Mouse (Mus musculus): ENCODE data around the gene Egln1. TPM values are rescaled to one million over a fixed set of nuclear protein-coding genes. Genes with fewer than 3 reads are reported as not detected.

The Egln1 gene
- total RNA-seq, 2 experiments from 2014 or later, result 70.9 to 90.0 TPM

- DNase-seq (ENCODE audit: low spot score in 2 of 2), result peak; percentile 96 to 97
Observed at GRCm38 (mm10) chr8:124862321-124863162, 86.6 kb downstream of the Egln1 start, which contains the start of the genes Gnpat and 2810004N23Rik. Gnpat (plus strand) TSS chr8:124863033. 2810004N23Rik (minus strand) TSS chr8:124863120.

GRCm38 (mm10) chr8:124860188-124860587, 88.9 kb downstream of the Egln1 start:
- DNase-seq (ENCODE audit: low spot score in 2 of 2), result no peak

DNA sequence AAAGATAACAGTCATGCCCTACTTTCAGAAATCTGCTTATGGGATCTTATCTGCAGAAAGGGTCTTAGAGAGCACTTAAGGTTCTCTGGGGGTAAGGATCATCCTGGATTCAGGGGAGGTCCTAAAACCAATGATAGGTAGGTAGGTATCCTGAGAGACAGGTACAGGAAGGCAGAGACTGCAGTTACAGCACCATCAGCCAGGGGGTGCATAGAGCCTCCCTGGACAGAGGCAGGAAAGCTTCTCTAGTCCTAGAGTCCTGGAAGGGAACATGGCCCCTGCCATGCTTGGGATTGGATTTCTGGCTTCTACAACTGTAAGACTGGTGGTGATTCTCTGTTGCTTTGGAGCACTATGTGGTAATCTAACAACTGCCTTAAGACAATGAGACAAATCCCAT, 89.7 kb downstream of the Egln1 start:
- no peak for DNase-seq (ENCODE audit: low spot score in 2 of 2)

Other genes with a start within 250 kb of the Egln1 start
- gene Ttc13, start 227.3 kb downstream of the Egln1 start, total RNA-seq (2021), result 10 to 100 TPM; 33.0 to 44.0 TPM
- gene Arv1, start 227.2 kb downstream of the Egln1 start, total RNA-seq (2021), result 1 to 10 TPM; 9.2 to 9.4 TPM
- gene Fam89a, start 197.5 kb downstream of the Egln1 start, total RNA-seq (2021), result under 1 TPM in 1 of 2 experiments, not detected in 1; 0.90 TPM
- 1 to 10 TPM; 1.1 to 2.2 TPM for gene Trim67, start 156.2 kb downstream of the Egln1 start, total RNA-seq (2021)
- gene Gnpat, start 86.3 kb downstream of the Egln1 start, total RNA-seq (2021), result 100 to 1,000 TPM in 1 of 2 experiments, 10 to 100 TPM in 1; 94.9 to 110 TPM
- 10 to 100 TPM; 22.8 to 28.4 TPM for gene 2810004N23Rik, start 86.2 kb downstream of the Egln1 start, total RNA-seq (2021)
- 10 to 100 TPM; 23.1 to 25.2 TPM for gene Exoc8, start 51.6 kb downstream of the Egln1 start, total RNA-seq (2021)
- 10 to 100 TPM; 18.9 to 19.3 TPM for gene Sprtn, start 51.4 kb downstream of the Egln1 start, total RNA-seq (2021)
- gene Tsnax, start 63.7 kb upstream of the Egln1 start, total RNA-seq (2021), result 10 to 100 TPM; 68.4 to 87.7 TPM
- gene Disc1, start 104.9 kb upstream of the Egln1 start, total RNA-seq (2021), result 1 to 10 TPM; 1.3 to 2.3 TPM

All from adrenal gland, adult 18-20 months (tissue).